Mouse (Mus musculus) ovary, adult 2 months (tissue): ENCODE data around the gene Ppp1r21. TPM values are rescaled to one million over a fixed set of nuclear protein-coding genes. Genes with fewer than 3 reads are reported as not detected.

ENCODE experiments used
- polyA plus RNA-seq: library from polyadenylated mRNA; depleted of rRNA; stranded (reverse); fragments of >200 nt; gene quantifications from 2 replicates; pipeline ENCODE4 v1.2.3, GENCODE M21; 2012; rRNA removed

Gene Ppp1r21
- polyA plus RNA-seq = 27.2 and 27.9 TPM in 2 replicates

DNA sequence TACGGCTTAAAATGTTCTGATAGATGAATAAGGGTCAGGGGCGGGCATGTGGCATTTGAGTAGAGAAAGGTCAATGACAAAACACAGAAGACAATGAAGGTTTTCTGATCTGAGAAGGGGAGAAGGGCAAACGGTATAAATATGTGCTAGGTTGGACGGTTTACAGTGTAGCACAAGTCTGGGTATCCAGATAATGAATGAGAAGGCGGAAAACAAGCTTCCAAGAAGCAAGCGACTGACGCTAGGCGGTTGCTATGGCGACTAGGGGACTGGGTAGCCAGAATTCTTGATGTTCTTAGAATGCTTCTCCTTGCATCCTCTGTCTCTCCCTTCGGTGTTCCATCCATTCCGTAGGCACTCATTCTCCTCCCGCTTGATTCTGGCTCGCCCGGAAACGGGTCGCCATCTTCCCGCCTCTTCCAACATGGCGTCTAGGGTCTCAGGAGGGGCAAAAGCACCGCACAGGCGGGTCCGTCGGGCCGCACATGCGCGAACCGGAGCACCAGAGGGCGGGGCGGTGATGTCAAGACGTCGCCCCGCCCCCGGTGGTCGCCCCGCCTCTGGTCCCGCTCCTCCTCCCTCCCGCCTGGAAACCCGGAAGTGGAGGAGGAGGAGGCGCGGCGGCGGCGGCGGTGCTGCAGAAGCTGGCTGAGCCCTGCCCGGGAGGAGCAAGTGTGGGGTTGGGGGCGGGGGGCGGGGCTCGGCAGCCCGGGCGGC is at the start of gene Ppp1r21:
Gene Ppp1r21 (plus strand): TSS at position 600 of the 717 bp plus-strand sequence.

DNA sequence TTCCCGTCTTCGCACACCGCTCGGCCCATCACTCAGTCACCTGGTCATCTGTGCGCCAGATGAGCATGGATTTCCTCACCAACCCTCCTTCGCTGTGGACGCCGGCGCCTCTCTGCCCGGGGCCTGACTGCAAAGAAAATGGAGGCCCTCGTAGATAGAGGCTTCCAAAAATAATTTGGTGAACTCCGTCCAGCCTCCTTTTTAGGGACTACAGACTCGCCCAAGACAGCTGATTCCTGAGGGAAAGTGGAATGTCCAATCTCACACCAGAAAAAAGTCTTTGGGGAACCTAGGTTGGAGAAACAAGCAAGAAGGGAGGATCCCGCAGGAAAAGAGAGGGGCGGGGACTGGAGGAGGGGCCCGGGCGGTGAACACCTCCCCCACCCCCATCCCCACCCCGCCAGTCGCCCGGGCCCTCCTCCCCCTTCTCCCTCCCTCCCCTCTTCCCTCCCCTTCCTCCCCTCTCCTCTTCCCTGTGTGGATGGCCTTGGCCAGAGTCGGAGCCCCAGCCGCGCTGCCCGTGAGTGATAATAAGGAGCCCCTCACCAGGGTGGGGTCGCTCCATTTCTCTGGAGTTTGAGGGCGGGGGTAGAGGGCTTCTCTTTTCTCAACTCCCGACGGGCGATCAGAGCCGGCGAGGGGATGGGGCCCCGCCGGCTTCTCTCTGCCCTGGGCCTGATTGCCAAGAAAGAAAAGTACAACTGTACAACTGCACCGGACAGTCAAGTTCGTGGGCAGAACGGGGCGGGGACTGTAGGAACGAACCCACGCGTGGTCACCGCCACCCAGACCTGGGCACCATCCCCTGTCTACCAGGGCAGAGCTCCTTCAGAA is 67.5 kb downstream of the Ppp1r21 start, which contains the start of gene Ston1:
Gene Ston1 (plus strand): TSS at position 463 of the 834 bp plus-strand sequence.

Other genes with a start within 250 kb of the Ppp1r21 start
- gene Foxn2, start 89.4 kb upstream of the Ppp1r21 start, polyA plus RNA-seq = 5.5 and 6.2 TPM in 2 replicates
- gene Ston1, start 67.6 kb downstream of the Ppp1r21 start, polyA plus RNA-seq = 13.5 and 27.2 TPM in 2 replicates
- gene Gtf2a1l, start 138.5 kb downstream of the Ppp1r21 start, polyA plus RNA-seq = 1.3 and 2.2 TPM in 2 replicates